Mouse (Mus musculus): ENCODE measurements at regions not wholly inside any gene's neighbourhood (a gene's known extent, or its start where the extent isn't known, plus 50 kb on each side); places are given as distances from the start of the nearest gene placed in this dataset.

GRCm38 (mm10) chr4:89362650-89363049 is 51.8 kb upstream of the Cdkn2b start:
- in situ Hi-C loops (cut with MboI, MseI), result no loop called here

GRCm38 (mm10) chr4:89361316-89361715 is 50.5 kb upstream of the Cdkn2b start:
- in situ Hi-C loops (cut with MboI, MseI), result no loop called here

All from T-helper 17 cell (primary cell).